Mouse (Mus musculus): Measurements from ENCODE around the gene Fam126b. TPM values are rescaled to one million over a fixed set of nuclear protein-coding genes. Genes with fewer than 3 reads are reported as not detected.
"Not testable (repeated sequence)": the region's sequence is repeated elsewhere in the genome, so short reads cannot be mapped to it uniquely, and the experiment has no call there.

Gene Fam126b
- polyA plus RNA-seq (2015; fragmentation: Nextera tagmentation; extraction: Ambion mirVana), result 7.5 and 8.2 TPM in 2 replicates

DNA sequence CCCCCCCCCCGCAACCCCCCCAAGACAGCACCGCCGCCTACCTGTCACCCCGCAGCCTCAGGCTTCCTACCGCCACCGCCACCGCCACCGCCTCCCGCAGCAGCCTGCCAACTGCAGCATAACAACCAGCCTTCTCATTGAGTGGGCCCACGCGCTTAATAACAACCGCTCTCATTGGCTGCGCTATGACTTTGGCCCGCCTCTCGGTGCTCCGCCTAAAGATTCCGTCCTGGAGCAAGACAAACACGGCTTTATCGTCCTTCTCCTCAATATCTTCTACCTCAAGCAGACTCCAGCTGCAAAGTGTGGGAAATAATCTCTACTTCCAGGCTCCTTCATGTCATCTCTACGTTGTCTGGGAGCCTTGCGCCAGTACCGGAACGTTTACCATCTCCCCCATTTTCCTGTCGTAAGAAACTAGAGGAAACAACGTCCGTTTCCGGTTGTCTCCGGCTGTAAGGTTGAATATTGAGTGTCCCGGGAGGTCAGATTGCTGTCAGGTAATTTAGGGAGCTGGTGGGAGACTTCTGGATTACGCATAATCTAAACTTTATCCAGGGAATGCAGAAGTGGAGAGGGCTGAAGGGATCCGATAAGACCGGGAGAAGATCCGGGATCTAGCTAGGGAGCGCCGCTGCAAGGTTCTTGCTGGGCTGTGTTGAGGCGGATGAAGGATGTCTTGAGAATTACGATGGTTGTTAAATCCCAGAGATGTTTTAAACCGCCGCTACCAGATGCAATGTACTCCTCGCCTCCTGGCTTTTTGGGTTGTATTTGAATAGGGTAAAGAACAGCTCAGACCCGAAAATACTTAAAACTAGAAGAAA lies at the start of gene Fam126b, which contains the start of gene Ndufb3:
Gene Fam126b, minus strand, starts transcription at position 153 of the 827 bp plus-strand sequence.
Gene Ndufb3, plus strand, starts transcription at position 214 of the 827 bp plus-strand sequence.
- Histone ChIP-seq H3K9me3 (no peaks in the 10 kb centered on the region), H3K4me1 (peaks cover 19% of the 10 kb centered on the region), H3K27ac (0 out of 2 replicates have a peak within 1 kb of the TSS, but pooled peaks have one; percentile 67), H3K4me2 (replicated peaks) (peak within 1 kb of the TSS; percentile 85), H3K36me3 (0 out of 2 replicates have a peak, but pooled peaks cover 5% of the 10 kb centered on the region), H3K9ac (peak within 1 kb of the TSS; percentile 89), H3K27me3 (no peaks in the 10 kb centered on the region), H3K4me3 (peak within 1 kb of the TSS; percentile 78)
- WGBS, result under 1% methylated on average over 40 of the region's 41 CpGs
- ATAC-seq (ENCODE audit: low FRiP score, low read depth), result peak; percentile 99

DNA sequence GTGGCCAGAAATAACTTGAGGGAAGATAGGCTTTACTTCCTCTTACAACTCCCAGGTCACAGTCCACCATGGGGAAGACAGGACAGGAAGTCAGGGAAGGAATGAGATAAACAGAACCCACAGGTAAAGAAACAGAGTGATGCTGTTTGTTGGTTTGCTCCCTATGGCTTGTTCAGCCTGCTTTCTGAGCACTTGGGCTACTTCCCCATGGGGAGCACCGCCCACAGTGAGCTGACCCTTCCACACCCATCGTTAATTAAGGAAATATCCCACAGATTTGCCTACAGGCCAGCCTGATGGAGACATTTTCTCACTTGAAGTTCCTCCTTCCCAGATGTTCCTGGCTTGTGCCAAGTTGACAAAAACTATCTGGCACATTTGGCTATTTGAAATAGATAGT lies 42.7 kb upstream of the Fam126b start:
- not testable (repeated sequence) for H3K27ac ChIP-seq; H3K36me3 ChIP-seq; H3K4me3 ChIP-seq; H3K4me1 ChIP-seq; ATAC-seq (ENCODE audit: low FRiP score, low read depth); H3K27me3 ChIP-seq; H3K9ac ChIP-seq; H3K4me2 ChIP-seq (replicated peaks); H3K9me3 ChIP-seq
- 84% methylated on average over 2 of the region's 2 CpGs for WGBS

DNA sequence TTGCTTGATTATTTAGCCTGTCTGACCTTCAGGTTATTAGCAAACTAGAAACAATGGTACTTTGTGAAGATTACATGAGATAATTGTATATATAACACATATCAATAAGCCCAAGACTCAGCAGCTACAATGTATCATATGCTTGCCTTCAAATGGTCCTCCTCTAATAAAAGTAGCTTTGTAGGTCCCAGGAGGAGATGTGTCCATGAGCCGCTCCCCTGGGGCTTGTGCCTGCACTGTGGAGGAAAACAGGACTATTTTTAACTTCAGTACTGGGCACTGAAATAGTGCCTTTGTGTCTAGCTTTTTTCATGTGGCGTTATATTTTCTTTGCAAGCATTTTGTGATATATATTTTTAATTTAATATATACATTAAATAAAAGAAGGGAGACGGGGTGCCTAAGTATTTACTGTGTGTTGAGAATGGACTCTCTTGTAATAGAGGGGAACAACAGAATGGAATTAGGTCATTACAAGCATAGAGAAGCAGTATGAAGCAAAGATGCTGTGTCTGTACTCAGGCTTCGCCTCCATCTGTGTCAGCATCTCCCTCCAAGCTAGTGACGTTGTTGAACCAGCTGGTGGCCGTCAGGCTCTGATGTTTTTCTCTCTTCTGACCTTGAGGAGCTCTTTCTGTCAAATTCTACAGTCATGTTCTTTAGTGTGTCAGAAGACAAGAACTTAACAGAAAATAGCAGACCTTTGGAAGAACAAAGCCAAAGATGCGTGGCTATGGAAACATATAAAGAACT lies 36.0 kb upstream of the Fam126b start:
- no peaks in the 10 kb centered on the region for H3K27me3 ChIP-seq
- H3K4me2 ChIP-seq (replicated peaks), result no peak overlapping the region
- no peak overlapping the region for H3K9ac ChIP-seq
- no peaks in the 10 kb centered on the region; the same call in 1 of the 2 replicates for H3K4me1 ChIP-seq
- H3K36me3 ChIP-seq, result no peaks in the 10 kb centered on the region
- ATAC-seq (ENCODE audit: low FRiP score, low read depth), result no peak
- H3K4me3 ChIP-seq, result no peak overlapping the region
- 65% methylated on average over 7 of the region's 7 CpGs for WGBS
- H3K9me3 ChIP-seq, result peaks cover 7% of the 10 kb centered on the region; the same call in 1 of the 2 replicates
- no peak overlapping the region for H3K27ac ChIP-seq

DNA sequence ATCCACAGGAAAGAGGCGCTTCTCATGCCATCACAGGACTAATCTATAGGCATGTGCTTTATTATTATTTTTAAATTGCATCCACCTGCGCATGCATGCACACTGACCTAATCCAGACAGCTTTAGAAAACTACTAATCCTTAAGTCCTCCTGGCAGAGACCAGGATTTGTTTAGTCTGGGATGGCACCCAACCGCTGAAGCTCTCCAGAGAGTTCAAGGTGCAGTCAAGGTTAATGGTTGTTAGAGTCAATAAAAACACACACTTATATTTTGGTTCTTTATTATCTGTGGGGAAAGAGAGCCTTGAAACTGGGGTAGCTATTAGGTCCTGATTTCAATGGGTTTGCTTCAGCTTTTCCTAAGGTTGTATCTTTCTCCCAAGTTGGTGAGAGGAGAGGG lies 35.1 kb upstream of the Fam126b start:
- 84% methylated on average over 3 of the region's 3 CpGs for WGBS

DNA sequence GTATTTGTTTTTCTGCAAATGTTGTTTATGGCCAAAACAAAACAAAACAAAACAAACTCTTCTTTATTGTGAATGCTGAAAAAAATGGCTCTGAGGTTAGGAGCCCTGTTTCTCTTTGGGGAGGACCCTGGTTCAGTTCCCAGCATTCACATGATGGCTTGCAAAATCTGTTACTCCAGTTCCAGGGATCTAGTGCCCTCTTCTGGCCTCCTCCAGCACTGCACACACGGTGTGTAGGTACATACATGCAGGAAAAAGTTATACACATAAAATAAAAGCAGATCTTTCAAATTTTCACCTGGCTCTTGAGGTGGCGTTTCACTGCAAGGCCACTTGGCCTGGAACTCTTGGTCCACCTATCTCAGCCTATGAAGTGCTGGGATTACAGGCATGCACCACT lies 32.6 kb upstream of the Fam126b start:
- Histone ChIP-seq H3K9ac (no peak overlapping the region), H3K27ac (no peak overlapping the region), H3K9me3 (peaks cover 7% of the 10 kb centered on the region; the same call in 1 of the 2 replicates), H3K4me2 (replicated peaks) (no peak overlapping the region), H3K36me3 (no peaks in the 10 kb centered on the region), H3K4me1 (no peaks in the 10 kb centered on the region; the same call in 1 of the 2 replicates), H3K4me3 (no peak overlapping the region), H3K27me3 (no peaks in the 10 kb centered on the region)
- WGBS, result 87% methylated on average over 2 of the region's 2 CpGs
- ATAC-seq (ENCODE audit: low FRiP score, low read depth), result no peak

More for the DNA sequence above, 35.1 kb upstream of the Fam126b start:
- Histone ChIP-seq H3K4me3 (no peak overlapping the region), H3K36me3 (no peaks in the 10 kb centered on the region), H3K4me1 (no peaks in the 10 kb centered on the region; the same call in 1 of the 2 replicates), H3K9me3 (peaks cover 7% of the 10 kb centered on the region; the same call in 1 of the 2 replicates), H3K4me2 (replicated peaks) (no peak overlapping the region), H3K9ac (no peak overlapping the region), H3K27ac (no peak overlapping the region), H3K27me3 (no peaks in the 10 kb centered on the region)
- ATAC-seq (ENCODE audit: low FRiP score, low read depth), result no peak

DNA sequence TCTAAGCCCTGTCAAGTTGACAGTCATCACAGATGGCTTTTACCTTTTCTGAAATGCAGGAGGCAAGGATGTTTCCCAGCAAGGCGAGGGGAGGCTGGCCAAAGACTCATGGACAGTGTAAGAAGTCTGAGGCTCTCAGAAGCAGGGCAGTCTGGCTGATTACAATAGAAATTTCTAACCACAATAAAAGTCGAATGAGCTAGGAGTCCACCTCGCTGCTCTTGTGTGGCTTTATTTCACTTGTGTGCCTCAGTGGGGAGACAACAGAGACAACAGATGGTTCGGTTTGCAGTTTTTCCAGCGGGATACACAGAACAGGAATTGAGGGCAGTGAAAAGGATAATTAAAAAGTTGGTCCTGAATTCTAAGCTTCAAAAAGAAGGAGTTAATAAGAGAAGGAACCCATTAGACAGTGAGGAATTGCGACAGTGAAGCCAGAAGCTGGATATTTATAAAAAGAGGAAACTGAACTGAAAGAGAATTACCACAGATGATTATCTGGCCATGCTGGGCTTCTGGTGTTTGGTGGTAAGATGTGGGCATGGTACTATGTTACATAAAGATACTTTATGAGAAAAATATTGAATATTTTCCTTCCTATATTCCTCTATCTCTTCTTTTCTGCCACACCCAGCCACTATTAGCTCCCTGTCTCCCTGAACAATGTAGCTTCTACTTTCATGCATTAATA lies 32.0 kb upstream of the Fam126b start:
- WGBS, result 85% methylated on average over 6 of the region's 6 CpGs
- Histone ChIP-seq H3K4me2 (replicated peaks) (no peak overlapping the region), H3K27ac (no peak overlapping the region), H3K4me1 (no peaks in the 10 kb centered on the region; the same call in 1 of the 2 replicates), H3K9me3 (peaks cover 7% of the 10 kb centered on the region; the same call in 1 of the 2 replicates), H3K4me3 (no peak overlapping the region), H3K27me3 (no peaks in the 10 kb centered on the region), H3K9ac (no peak overlapping the region), H3K36me3 (no peaks in the 10 kb centered on the region)
- no peak for ATAC-seq (ENCODE audit: low FRiP score, low read depth)

DNA sequence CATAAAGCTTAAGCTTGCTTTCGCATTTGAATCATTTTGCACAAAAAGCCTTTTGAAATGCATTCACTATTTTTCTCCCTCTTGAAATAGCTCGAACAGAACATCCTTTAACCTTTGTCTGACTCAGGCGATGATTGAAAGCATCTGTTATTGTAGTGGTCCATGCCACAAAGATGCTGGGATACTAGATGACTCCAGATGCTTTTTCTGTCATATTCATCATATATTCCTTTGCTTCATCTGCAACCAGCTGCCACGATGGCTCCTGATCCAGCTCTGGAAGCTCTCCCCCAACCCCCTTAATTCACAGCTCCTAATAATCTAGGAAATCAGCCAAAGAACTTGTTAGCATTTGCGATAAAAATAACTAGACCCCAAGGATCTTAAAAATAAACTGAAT lies 31.0 kb upstream of the Fam126b start:
- Histone ChIP-seq H3K4me3 (no peak overlapping the region), H3K9me3 (peaks cover 7% of the 10 kb centered on the region; the same call in 1 of the 2 replicates), H3K9ac (no peak overlapping the region), H3K4me2 (replicated peaks) (no peak overlapping the region), H3K27ac (no peak overlapping the region), H3K27me3 (no peaks in the 10 kb centered on the region), H3K36me3 (no peaks in the 10 kb centered on the region), H3K4me1 (no peaks in the 10 kb centered on the region; the same call in 1 of the 2 replicates)
- 66% methylated on average over 5 of the region's 5 CpGs for WGBS
- ATAC-seq (ENCODE audit: low FRiP score, low read depth), result no peak

DNA sequence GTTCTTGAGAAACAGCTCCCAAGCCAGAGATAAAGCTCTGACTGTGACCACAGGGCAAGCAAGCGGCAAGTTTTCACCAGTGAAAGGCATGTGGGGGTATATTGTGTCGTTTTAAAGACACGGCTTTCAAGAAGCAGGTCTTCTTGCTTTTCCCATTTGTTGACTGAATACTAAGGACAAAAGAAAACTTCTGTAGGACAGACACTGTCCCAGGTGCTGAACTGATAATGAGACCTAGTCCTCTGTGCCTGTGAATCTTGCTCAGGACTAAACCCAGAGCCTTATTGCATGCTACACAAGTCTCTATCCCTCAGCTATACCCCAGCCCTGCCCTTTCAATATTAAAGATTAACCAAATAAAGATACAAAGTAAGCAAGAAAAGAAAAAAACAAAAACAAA lies 30.1 kb upstream of the Fam126b start:
- H3K9me3 ChIP-seq, result peaks cover 7% of the 10 kb centered on the region; the same call in 1 of the 2 replicates
- WGBS, result 76% methylated on average over 3 of the region's 3 CpGs
- H3K27me3 ChIP-seq, result no peaks in the 10 kb centered on the region
- no peak for ATAC-seq (ENCODE audit: low FRiP score, low read depth)
- H3K4me3 ChIP-seq, result no peak overlapping the region
- no peak overlapping the region for H3K9ac ChIP-seq
- no peak overlapping the region for H3K27ac ChIP-seq
- no peaks in the 10 kb centered on the region for H3K4me1 ChIP-seq
- H3K36me3 ChIP-seq, result no peaks in the 10 kb centered on the region
- H3K4me2 ChIP-seq (replicated peaks), result no peak overlapping the region

DNA sequence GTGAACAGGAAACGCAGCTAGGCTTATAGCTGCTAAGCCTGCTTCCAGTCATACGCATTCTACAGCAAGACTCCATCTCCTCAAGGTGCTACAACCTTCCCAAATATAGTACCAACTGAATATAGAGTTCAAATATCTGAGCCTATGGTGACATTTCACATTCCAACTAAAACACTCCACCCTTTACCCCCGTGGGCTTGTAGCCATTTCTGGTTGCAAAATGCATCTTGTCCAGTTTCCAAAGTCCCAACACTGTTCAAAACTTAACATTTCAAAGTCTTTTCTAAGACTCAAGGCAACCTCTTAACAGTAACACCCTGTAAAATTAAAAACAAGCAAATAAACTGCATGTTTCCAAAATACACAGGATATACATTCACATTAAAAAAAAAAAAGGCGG lies 29.0 kb upstream of the Fam126b start:
- H3K27me3 ChIP-seq, result no peaks in the 10 kb centered on the region
- H3K9me3 ChIP-seq, result peaks cover 7% of the 10 kb centered on the region; the same call in 1 of the 2 replicates
- WGBS, result 82% methylated on average over 4 of the region's 4 CpGs
- H3K27ac ChIP-seq, result no peak overlapping the region
- H3K4me2 ChIP-seq (replicated peaks), result no peak overlapping the region
- no peak for ATAC-seq (ENCODE audit: low FRiP score, low read depth)
- no peaks in the 10 kb centered on the region for H3K36me3 ChIP-seq
- no peak overlapping the region for H3K9ac ChIP-seq
- H3K4me3 ChIP-seq, result no peak overlapping the region
- no peaks in the 10 kb centered on the region for H3K4me1 ChIP-seq

DNA sequence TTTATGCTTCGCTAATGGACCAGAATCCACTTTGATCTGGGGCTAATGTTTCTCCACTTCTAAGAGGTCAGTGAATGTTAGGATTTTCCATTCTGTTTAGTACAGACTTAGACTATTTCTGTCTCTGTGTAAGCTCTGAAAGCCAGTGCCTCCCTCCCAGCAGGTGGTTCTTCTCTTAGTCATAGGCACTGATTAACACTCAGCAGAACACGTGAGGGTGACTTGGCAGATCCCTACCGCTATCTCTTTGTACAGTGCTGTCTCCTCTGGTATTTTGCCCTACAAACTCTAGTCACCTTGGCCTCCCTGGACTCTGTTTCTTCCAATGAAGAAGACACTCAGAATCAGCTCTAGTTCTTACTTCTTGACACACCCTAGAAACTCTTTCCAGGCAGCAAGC lies 28.3 kb upstream of the Fam126b start:
- ATAC-seq (ENCODE audit: low FRiP score, low read depth), result no peak
- no peaks in the 10 kb centered on the region for H3K27me3 ChIP-seq
- H3K4me2 ChIP-seq (replicated peaks), result no peak overlapping the region
- H3K9ac ChIP-seq, result no peak overlapping the region
- H3K36me3 ChIP-seq, result no peaks in the 10 kb centered on the region
- 76% methylated on average over 3 of the region's 3 CpGs for WGBS
- no peak overlapping the region for H3K4me3 ChIP-seq
- H3K27ac ChIP-seq, result no peak overlapping the region
- peaks cover 7% of the 10 kb centered on the region; the same call in 1 of the 2 replicates for H3K9me3 ChIP-seq
- H3K4me1 ChIP-seq, result no peaks in the 10 kb centered on the region

DNA sequence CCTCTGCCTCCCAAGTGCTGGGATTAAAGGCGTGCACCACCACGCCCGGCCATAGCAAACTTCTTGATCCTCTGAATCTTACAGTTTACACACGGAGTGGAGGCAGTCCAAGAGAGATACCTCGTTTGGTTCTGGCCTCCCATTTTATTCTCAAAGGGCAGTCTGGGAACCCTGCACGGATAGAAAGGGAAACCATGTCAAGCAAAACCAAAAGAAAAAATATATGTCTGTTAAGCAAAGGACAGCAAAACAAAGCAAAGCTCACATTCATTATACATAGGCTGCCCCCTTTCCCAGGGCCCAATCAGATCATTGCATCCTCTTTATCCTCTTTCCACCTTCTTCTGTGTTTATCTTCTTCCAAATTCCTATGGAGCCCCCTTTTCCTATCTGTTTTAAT lies 27.7 kb upstream of the Fam126b start:
- Histone ChIP-seq H3K4me2 (replicated peaks) (no peak overlapping the region), H3K27ac (no peak overlapping the region), H3K9me3 (peaks cover 2% of the 10 kb centered on the region; the same call in 1 of the 2 replicates), H3K9ac (no peak overlapping the region), H3K4me3 (no peak overlapping the region), H3K4me1 (no peaks in the 10 kb centered on the region), H3K27me3 (no peaks in the 10 kb centered on the region), H3K36me3 (no peaks in the 10 kb centered on the region)
- WGBS, result 79% methylated on average over 6 of the region's 6 CpGs
- no peak for ATAC-seq (ENCODE audit: low FRiP score, low read depth)
